Mouse (Mus musculus): Measurements from ENCODE around the gene AI987944. TPM values are rescaled to one million over a fixed set of nuclear protein-coding genes. Genes with fewer than 3 reads are reported as not detected.
A peak's percentile ranks its signal among the peaks of the same experiment; 100 is the strongest.

Gene AI987944
- polyA plus RNA-seq (2015; fragmentation: Nextera tagmentation; extraction: Ambion mirVana), result 8.5 and 8.7 TPM in 2 replicates

GRCm38 (mm10) chr7:41393048-41393971, at the start of gene AI987944:
AI987944 (minus strand) TSS chr7:41393379.
- peak; percentile 99 for ATAC-seq (replicated peaks)
- H3K27ac ChIP-seq (replicated peaks), result peak within 1 kb of the TSS; percentile 88
- H3K4me2 ChIP-seq (replicated peaks), result peak within 1 kb of the TSS; percentile 52
- peaks cover 5% of the 10 kb centered on the region for H3K4me1 ChIP-seq
- H3K4me3 ChIP-seq, result peak within 1 kb of the TSS; percentile 57
- peak within 1 kb of the TSS; percentile 56 for H3K9ac ChIP-seq (replicated peaks)
- H3K27me3 ChIP-seq, result no peaks in the 10 kb centered on the region
- H3K9me3 ChIP-seq, result no peaks in the 10 kb centered on the region
- H3K36me3 ChIP-seq, result no peaks in the 10 kb centered on the region
- WGBS, result under 1% methylated on average over 25 of the region's 25 CpGs

GRCm38 (mm10) chr7:41394130-41394529, 951 bp upstream of the AI987944 start:
- Histone ChIP-seq H3K27ac (replicated peaks) (no peak overlapping the region), H3K4me3 (peak overlapping the region; percentile 21), H3K4me2 (replicated peaks) (0 out of 2 replicates have a peak overlapping the region, but pooled peaks have one; percentile 20), H3K4me1 (peaks cover 5% of the 10 kb centered on the region), H3K9me3 (no peaks in the 10 kb centered on the region), H3K27me3 (no peaks in the 10 kb centered on the region), H3K36me3 (no peaks in the 10 kb centered on the region), H3K9ac (replicated peaks) (no peak overlapping the region)
- ATAC-seq (replicated peaks), result 0 out of 2 replicates have a peak, but pooled peaks have one; percentile 31
- 77% methylated on average over 4 of the region's 4 CpGs for WGBS

Other genes starting within 250 kb of the AI987944 start
- gene Gm5592, start 239.5 kb downstream of the AI987944 start, polyA plus RNA-seq (2015; fragmentation: Nextera tagmentation; extraction: Ambion mirVana), result not detected in 2 replicates
- 0.32 and 0.33 TPM in 2 replicates for gene Vmn2r57, start 55.3 kb upstream of the AI987944 start, polyA plus RNA-seq (2015; fragmentation: Nextera tagmentation; extraction: Ambion mirVana)
- 0.05 and 0.06 TPM in 2 replicates for gene Gm20449, start 106.0 kb upstream of the AI987944 start, polyA plus RNA-seq (2015; fragmentation: Nextera tagmentation; extraction: Ambion mirVana)
- 4.6 and 5.0 TPM in 2 replicates for gene AW146154, start 106.5 kb upstream of the AI987944 start, polyA plus RNA-seq (2015; fragmentation: Nextera tagmentation; extraction: Ambion mirVana)
- not detected in 2 replicates for gene Gm6871, start 180.3 kb upstream of the AI987944 start, polyA plus RNA-seq (2015; fragmentation: Nextera tagmentation; extraction: Ambion mirVana)
- gene 2610021A01Rik, start 205.9 kb upstream of the AI987944 start, polyA plus RNA-seq (2015; fragmentation: Nextera tagmentation; extraction: Ambion mirVana), result 16.9 and 19.3 TPM in 2 replicates
- 23.7 and 23.8 TPM in 2 replicates for gene Zfp788, start 239.8 kb upstream of the AI987944 start, polyA plus RNA-seq (2015; fragmentation: Nextera tagmentation; extraction: Ambion mirVana)

All from forebrain, embryonic 15.5 days (tissue).